Mouse (Mus musculus) lung, embryonic 14.5 days (tissue): ENCODE results near the gene Polm. TPM values are rescaled to one million over a fixed set of nuclear protein-coding genes. Genes with fewer than 3 reads are reported as not detected.
A peak's percentile ranks its signal among the peaks of the same experiment; 100 is the strongest.

Source experiments
- ATAC-seq: fragments of 200-750 bp; cut with Nextera tagmentation; 2 replicates; pipeline ENCODE4 v1.8.0; 2017; ENCODE audit warnings: mild to moderate bottlenecking, moderate TSS enrichment, moderate library complexity; ENCODE audit not compliant: insufficient read depth
- DNase-seq: peaks from one replicate; pipeline ENCODE4 v3.0.0-alpha.2; 2015
- H3K27ac ChIP-seq: fragments of 300-500 bp; sonication (generic); 2 replicates; pipeline ENCODE4 v1.5.1; 2014; ENCODE audit warnings: low read depth, mild to moderate bottlenecking, moderate library complexity
- H3K27me3 ChIP-seq: fragments of 300-500 bp; sonication (generic); 2 replicates; pipeline ENCODE4 v1.6.1; 2014; ENCODE audit warnings: low read length, control low read depth; ENCODE audit not compliant: insufficient read depth
- H3K36me3 ChIP-seq: fragments of 300-500 bp; sonication (generic); 2 replicates; pipeline ENCODE4 v1.6.1; 2014; ENCODE audit warnings: control low read depth; ENCODE audit not compliant: insufficient read depth
- H3K4me1 ChIP-seq: fragments of 300-500 bp; sonication (generic); 2 replicates; pipeline ENCODE4 v1.6.1; 2014; ENCODE audit warnings: antibody characterized with exemption, control low read depth; ENCODE audit not compliant: insufficient read depth
- H3K4me2 ChIP-seq: fragments of 300-500 bp; sonication (generic); 2 replicates; pipeline ENCODE4 v1.6.1; 2014; ENCODE audit warnings: mild to moderate bottlenecking
- H3K4me3 ChIP-seq: fragments of 300-500 bp; sonication (generic); 2 replicates; pipeline ENCODE4 v1.5.1; 2014; ENCODE audit warnings: low read depth, low read length
- H3K9ac ChIP-seq: fragments of 300-500 bp; sonication (generic); 2 replicates; pipeline ENCODE4 v1.6.1; 2014
- H3K9me3 ChIP-seq: fragments of 300-500 bp; sonication (generic); 2 replicates; pipeline ENCODE4 v1.6.1; 2016; ENCODE audit warnings: low read depth, low read length, control low read depth
- CTCF ChIP-seq: IDR thresholded peaks from 2 replicates; pipeline ENCODE4 v1.5.1; 2016; ENCODE audit warnings: antibody characterized with exemption, low read depth
- WGBS: fragments of 180-500 bp; shearing (Covaris S2); extraction: QIAGEN DNeasy Blood & Tissue Kit; methylation state at CpG from one replicate; pipeline ENCODE4 v1.1.7; 2014; 5-methylcytosine and 5-hydroxymethylcytosine counted together
- polyA plus RNA-seq: library from polyadenylated mRNA; unstranded; fragments of >200 nt; fragmentation: Nextera tagmentation; extraction: Ambion mirVana; gene quantifications from 2 replicates; pipeline ENCODE4 v1.2.1, GENCODE M21; 2014

The Polm gene
- 6.8 and 7.7 TPM in 2 replicates for polyA plus RNA-seq

DNA sequence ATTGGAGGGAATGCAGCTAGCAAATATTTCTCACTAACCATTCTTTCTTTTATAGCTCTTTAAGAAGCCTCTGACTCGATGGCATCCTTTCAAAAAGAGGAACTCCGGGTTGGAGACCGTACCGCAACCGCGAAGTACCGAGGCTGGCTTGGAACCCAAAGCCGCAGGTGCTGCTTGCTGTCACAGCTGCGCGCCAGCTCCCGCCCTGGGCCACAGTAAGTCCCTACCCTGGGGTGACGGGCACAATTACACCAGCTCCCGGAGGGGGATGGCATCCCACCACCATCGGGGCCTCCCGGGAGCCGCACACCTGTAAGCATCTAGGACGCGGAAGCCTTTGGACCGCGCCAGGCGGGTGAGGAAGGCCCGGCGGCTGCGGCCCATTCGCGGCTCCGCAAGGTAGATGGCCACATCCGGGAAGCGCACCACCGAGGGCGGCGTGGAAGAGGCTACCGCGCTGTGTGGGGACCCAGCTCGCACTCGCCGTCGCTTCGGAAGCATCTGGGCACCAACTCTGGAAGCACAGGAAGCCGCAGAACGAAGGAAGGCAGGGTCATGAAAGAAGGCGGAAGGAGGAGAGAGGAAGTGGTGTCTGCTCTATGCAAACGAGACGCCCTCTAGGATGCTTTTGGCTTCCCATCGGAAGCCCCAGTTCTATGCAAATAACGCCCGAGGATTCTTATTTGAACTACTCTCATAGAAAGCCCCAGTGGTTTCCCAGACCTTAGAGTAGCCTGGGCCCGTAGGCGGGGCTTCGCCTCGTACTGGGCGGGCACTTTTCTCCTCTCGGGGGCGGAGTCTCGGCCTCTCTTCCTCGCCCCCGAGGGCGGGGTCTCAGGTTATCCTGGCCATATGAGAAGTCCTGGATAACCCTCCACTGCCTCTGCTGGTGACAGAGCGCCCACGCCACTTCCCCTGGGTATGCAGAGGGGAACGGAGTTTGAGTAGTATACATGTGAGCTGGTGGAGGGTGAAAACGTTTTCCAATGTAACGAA, at the start of gene Polm:
TSS of gene Polm (minus strand) at position 766 of the 996 bp plus-strand sequence.
- H3K4me1 ChIP-seq, result no peaks in the 10 kb centered on the region
- H3K9me3 ChIP-seq, result no peaks in the 10 kb centered on the region
- H3K27me3 ChIP-seq, result no peaks in the 10 kb centered on the region
- WGBS, result under 1% methylated on average over 63 of the region's 63 CpGs
- H3K9ac ChIP-seq, result peak within 1 kb of the TSS; percentile 79
- DNase-seq, result peak; percentile 99
- H3K4me3 ChIP-seq, result peak within 1 kb of the TSS; percentile 71
- H3K27ac ChIP-seq, result peak within 1 kb of the TSS; percentile 83
- TF ChIP-seq CTCF, result peak; percentile 82
- H3K4me2 ChIP-seq, result peak within 1 kb of the TSS; percentile 94
- ATAC-seq, result peak; percentile 99
- H3K36me3 ChIP-seq, result peaks cover 8% of the 10 kb centered on the region; the same call in 1 of the 2 replicates

DNA sequence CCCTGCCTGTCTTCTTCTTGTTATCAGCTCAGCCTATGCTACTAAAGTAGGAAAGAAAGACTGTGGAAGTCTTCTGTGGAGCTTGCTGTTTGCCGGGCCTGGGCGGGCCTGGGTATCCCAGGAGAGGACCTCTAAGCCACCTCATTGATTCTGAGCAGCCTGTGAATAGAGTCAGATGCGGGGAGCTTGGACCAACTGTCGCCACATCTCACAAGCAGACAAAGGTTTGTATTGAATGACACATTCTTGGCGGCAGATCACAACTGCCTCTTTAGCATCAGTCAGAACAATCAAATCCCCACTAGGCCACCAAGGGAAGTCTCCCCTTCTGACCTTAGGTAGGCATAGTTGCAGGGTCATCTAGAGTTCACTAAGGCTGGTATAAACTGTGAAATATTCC, 49.4 kb upstream of the Polm start:
- Histone ChIP-seq H3K4me1 (no peaks in the 10 kb centered on the region; the same call in none of the 2 replicates), H3K4me2 (no peak overlapping the region), H3K4me3 (no peak overlapping the region), H3K9me3 (no peaks in the 10 kb centered on the region), H3K36me3 (no peaks in the 10 kb centered on the region), H3K9ac (no peak overlapping the region; the same call in 1 of the 2 replicates), H3K27ac (no peak overlapping the region; the same call in 1 of the 2 replicates), H3K27me3 (no peaks in the 10 kb centered on the region)
- WGBS, result 31% methylated on average over 5 of the region's 5 CpGs
- DNase-seq (no peak), ATAC-seq (no peak)
- TF ChIP-seq CTCF, result no peak

- Histone ChIP-seq H3K27ac (no peak overlapping the region), H3K4me3 (no peak overlapping the region), H3K9me3 (no peaks in the 10 kb centered on the region), H3K4me2 (no peak overlapping the region), H3K36me3 (no peaks in the 10 kb centered on the region), H3K9ac (no peak overlapping the region), H3K27me3 (no peaks in the 10 kb centered on the region), H3K4me1 (no peaks in the 10 kb centered on the region; the same call in none of the 2 replicates)
- DNase-seq, result peak; percentile 91
- peak; percentile 87 for TF ChIP-seq CTCF
- no peak for ATAC-seq
- 17% methylated on average over 9 of the region's 9 CpGs for WGBS
Measured at GRCm38 (mm10) chr11:5886187-5886586, 48.4 kb upstream of the Polm start.

- Histone ChIP-seq H3K27ac (no peak overlapping the region), H3K9me3 (no peaks in the 10 kb centered on the region), H3K9ac (no peak overlapping the region), H3K4me2 (no peak overlapping the region), H3K36me3 (no peaks in the 10 kb centered on the region), H3K27me3 (no peaks in the 10 kb centered on the region), H3K4me1 (no peaks in the 10 kb centered on the region; the same call in 1 of the 2 replicates), H3K4me3 (no peak overlapping the region)
- no peak for TF ChIP-seq CTCF
- WGBS, result 63% methylated on average over 8 of the region's 8 CpGs
- ATAC-seq (no peak), DNase-seq (no peak)
Measured at GRCm38 (mm10) chr11:5882518-5882917, 44.7 kb upstream of the Polm start.

GRCm38 (mm10) chr11:5879905-5880304, 42.1 kb upstream of the Polm start:
- peak; percentile 80 for TF ChIP-seq CTCF
- H3K9me3 ChIP-seq, result no peaks in the 10 kb centered on the region
- 38% methylated on average over 5 of the region's 5 CpGs for WGBS
- H3K9ac ChIP-seq, result no peak overlapping the region
- DNase-seq (peak; percentile 79), ATAC-seq (no peak)
- no peak overlapping the region for H3K4me3 ChIP-seq
- peaks cover 18% of the 10 kb centered on the region for H3K36me3 ChIP-seq
- H3K27ac ChIP-seq, result no peak overlapping the region
- 0 out of 2 replicates have a peak, but pooled peaks cover 5% of the 10 kb centered on the region for H3K4me1 ChIP-seq
- no peak overlapping the region for H3K4me2 ChIP-seq
- H3K27me3 ChIP-seq, result no peaks in the 10 kb centered on the region

GRCm38 (mm10) chr11:5878661-5879060, 40.8 kb upstream of the Polm start:
- peak overlapping the region; percentile 35; the same call in 1 of the 2 replicates for H3K9ac ChIP-seq
- 24% methylated on average over 8 of the region's 8 CpGs for WGBS
- no peak for TF ChIP-seq CTCF

More at GRCm38 (mm10) chr11:5878661-5879060, 40.8 kb upstream of the Polm start:
- Histone ChIP-seq H3K36me3 (peaks cover 31% of the 10 kb centered on the region), H3K9me3 (no peaks in the 10 kb centered on the region), H3K4me3 (peak overlapping the region; percentile 62), H3K4me2 (peak overlapping the region; percentile 69), H3K27ac (peak overlapping the region; percentile 60), H3K4me1 (0 out of 2 replicates have a peak, but pooled peaks cover 5% of the 10 kb centered on the region), H3K27me3 (no peaks in the 10 kb centered on the region)
- DNase-seq (no peak), ATAC-seq (no peak)
